Mouse (Mus musculus) retina, postnatal 7 days (tissue): ENCODE data around the gene Scarf1.
"Not testable (repeated sequence)": the region's sequence is repeated elsewhere in the genome, so short reads cannot be mapped to it uniquely, and the experiment has no call there.

Source experiments
- DNase-seq: peaks from one replicate; pipeline ENCODE4 v3.0.0-alpha.2; 2012; ENCODE audit warnings: low read depth, low spot score

The Scarf1 gene

GRCm38 (mm10) chr11:75537491-75538183 lies 24.3 kb downstream of the Scarf1 start:
- DNase-seq: no peak

- DNase-seq: no peak
Measured at GRCm38 (mm10) chr11:75538184-75538969, 25.0 kb downstream of the Scarf1 start.

GRCm38 (mm10) chr11:75538970-75539299 lies 25.6 kb downstream of the Scarf1 start:
- no peak for DNase-seq

- no peak for DNase-seq
Measured at GRCm38 (mm10) chr11:75540209-75540608, 26.9 kb downstream of the Scarf1 start.

GRCm38 (mm10) chr11:75540710-75541581 lies 27.6 kb downstream of the Scarf1 start:
- no peak for DNase-seq

GRCm38 (mm10) chr11:75544713-75545112 lies 31.4 kb downstream of the Scarf1 start:
- DNase-seq: no peak

GRCm38 (mm10) chr11:75546057-75546456 lies 32.7 kb downstream of the Scarf1 start:
- no peak for DNase-seq

- no peak for DNase-seq
Measured at GRCm38 (mm10) chr11:75549658-75550111, 36.3 kb downstream of the Scarf1 start.

GRCm38 (mm10) chr11:75550200-75550946 lies 37.0 kb downstream of the Scarf1 start:
- no peak for DNase-seq

GRCm38 (mm10) chr11:75551321-75551720 lies 38.0 kb downstream of the Scarf1 start:
- no peak for DNase-seq

GRCm38 (mm10) chr11:75551961-75552441 lies 38.7 kb downstream of the Scarf1 start:
- DNase-seq: no peak

GRCm38 (mm10) chr11:75552906-75553482 lies 39.7 kb downstream of the Scarf1 start:
- no peak for DNase-seq

- not testable (repeated sequence) for DNase-seq
Measured at GRCm38 (mm10) chr11:75556006-75556405, 42.7 kb downstream of the Scarf1 start.

- DNase-seq: no peak
Measured at GRCm38 (mm10) chr11:75557142-75557541, 43.8 kb downstream of the Scarf1 start.

GRCm38 (mm10) chr11:75558101-75558500 lies 44.8 kb downstream of the Scarf1 start:
- DNase-seq: no peak

- no peak for DNase-seq
Measured at GRCm38 (mm10) chr11:75559870-75560504, 46.6 kb downstream of the Scarf1 start.

GRCm38 (mm10) chr11:75560530-75561409 lies 47.4 kb downstream of the Scarf1 start:
- no peak for DNase-seq

GRCm38 (mm10) chr11:75561410-75561791 lies 48.1 kb downstream of the Scarf1 start:
- DNase-seq: no peak

- DNase-seq: no peak
Measured at GRCm38 (mm10) chr11:75562840-75563239, 49.5 kb downstream of the Scarf1 start.
